Comparison of ENCODE assay signal across 12 mouse cellular contexts in the genomic region with DNA sequence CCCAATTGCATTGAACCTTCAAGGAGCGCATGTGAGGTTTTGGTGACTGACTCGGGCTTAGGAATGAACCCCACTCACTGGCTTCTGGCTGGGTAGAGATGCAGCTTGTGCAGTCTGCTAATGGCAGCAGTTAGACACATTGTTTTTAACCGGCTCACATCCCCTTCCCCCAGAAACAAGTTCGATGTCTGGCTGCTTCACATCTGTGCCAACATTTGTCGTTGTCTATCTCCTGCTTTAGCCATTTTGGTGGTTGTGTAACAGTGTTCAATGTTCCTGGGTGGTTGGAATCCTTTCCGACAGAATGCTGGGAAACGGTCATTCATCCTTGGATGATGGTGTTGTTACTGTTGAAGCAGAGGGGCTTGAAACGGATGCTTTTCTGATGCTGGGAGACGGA.
A peak's percentile ranks its signal among the peaks of the same experiment; 100 is the strongest.
DNase-seq lines count a peak whose midpoint lies in the region; ATAC-seq lines count a peak whose summit lies in the region.
"Had no signal": no experiment of that assay in that cellular context is flagged by ENCODE, and none has a peak within 500 bp of the region (broad histone marks: within the 10 kb centered on the region; RNA-seq: fewer than 3 reads in every experiment).

No protein-coding gene starts in this region.

- no peaks in the 10 kb centered on the region for H3K9me3 ChIP-seq in lung, embryonic 15.5 days
- no peaks in the 10 kb centered on the region for H3K9me3 ChIP-seq in forebrain, embryonic 14.5 days (replicated peaks; ENCODE audit: control insufficient read depth, low read length)
- H3K9me3 ChIP-seq in stomach, embryonic 14.5 days (ENCODE audit: control insufficient read depth, low read depth, low read length): no peaks in the 10 kb centered on the region

- peak; percentile 5 for ATAC-seq in frontal cortex, adult (ENCODE audit: low TSS enrichment)
- ATAC-seq in lung, embryonic 15.5 days (ENCODE audit: borderline replicate concordance, extremely low read depth, low FRiP score, low TSS enrichment): no peak
- no peak for ATAC-seq in forebrain, embryonic 14.5 days
- ATAC-seq in stomach, embryonic 14.5 days (ENCODE audit: insufficient number of reproducible peaks, insufficient read depth, low FRiP score, low read depth): no peak

- WGBS in lung, embryonic 15.5 days: 56% methylated on average over 9 of the region's 9 CpGs
- 72% methylated on average over 9 of the region's 9 CpGs for WGBS in forebrain, embryonic 14.5 days
- 63% methylated on average over 9 of the region's 9 CpGs for WGBS in stomach, embryonic 14.5 days

- H3K4me1 ChIP-seq in lung, embryonic 15.5 days: peaks cover 41% of the 10 kb centered on the region
- H3K4me1 ChIP-seq in forebrain, embryonic 14.5 days (ENCODE audit: control insufficient read depth, insufficient read depth, low read length): peaks cover 13% of the 10 kb centered on the region
- H3K4me1 ChIP-seq in stomach, embryonic 14.5 days (ENCODE audit: control insufficient read depth, insufficient read depth, low read length): peaks cover 44% of the 10 kb centered on the region

- no peak overlapping the region for H3K4me2 ChIP-seq in lung, embryonic 15.5 days
- H3K4me2 ChIP-seq in forebrain, embryonic 14.5 days (ENCODE audit: low read length): no peak overlapping the region
- no peak overlapping the region for H3K4me2 ChIP-seq in stomach, embryonic 14.5 days (replicated peaks; ENCODE audit: low read depth, low read length)
- H3K4me2 ChIP-seq: liver, embryonic 11.5 days had no signal

- no peaks in the 10 kb centered on the region for H3K27me3 ChIP-seq in lung, embryonic 15.5 days
- no peaks in the 10 kb centered on the region for H3K27me3 ChIP-seq in forebrain, embryonic 14.5 days (replicated peaks; ENCODE audit: control insufficient read depth, insufficient read depth, low read length)
- no peaks in the 10 kb centered on the region for H3K27me3 ChIP-seq in stomach, embryonic 14.5 days (ENCODE audit: control insufficient read depth, insufficient read depth, low read length)
- H3K27me3 ChIP-seq: Patski had no signal

- no peak overlapping the region for H3K4me3 ChIP-seq in lung, embryonic 15.5 days
- no peak overlapping the region for H3K4me3 ChIP-seq in forebrain, embryonic 14.5 days (ENCODE audit: low read depth, low read length)
- no peak overlapping the region for H3K4me3 ChIP-seq in stomach, embryonic 14.5 days (ENCODE audit: low read depth, low read length)

- H3K27ac ChIP-seq in lung, embryonic 15.5 days: peak overlapping the region; percentile 16; the same call in 1 of the 2 replicates
- H3K27ac ChIP-seq in forebrain, embryonic 14.5 days (ENCODE audit: low read depth, low read length): peak overlapping the region; percentile 21; the same call in 1 of the 2 replicates
- H3K27ac ChIP-seq in stomach, embryonic 14.5 days (ENCODE audit: low read length): peak overlapping the region; percentile 48; the same call in 1 of the 2 replicates

- DNase-seq in frontal cortex, adult 2 months (ENCODE audit: extremely low spot score in 1 of 2, low spot score in 1 of 2): no peak
- DNase-seq in lung, postnatal 25 days (ENCODE audit: low spot score): no peak
- no peak for DNase-seq in forebrain, embryonic 14.5 days (ENCODE audit: low spot score)
- DNase-seq in cerebellum, adult 11 months: no peak
- no peak for DNase-seq in embryo, embryonic 9.5 days (ENCODE audit: extremely low spot score)
- DNase-seq: cerebellum, adult 9-10 months; spleen, adult 18-20 months had no signal

- H3K9ac ChIP-seq in lung, embryonic 15.5 days: no peak overlapping the region
- 0 out of 2 replicates have a peak overlapping the region, but pooled peaks have one; percentile 21 for H3K9ac ChIP-seq in forebrain, embryonic 14.5 days (ENCODE audit: low read length)
- no peak overlapping the region for H3K9ac ChIP-seq in stomach, embryonic 14.5 days (replicated peaks; ENCODE audit: low read depth, low read length)

- no peaks in the 10 kb centered on the region for H3K36me3 ChIP-seq in lung, embryonic 15.5 days
- H3K36me3 ChIP-seq in forebrain, embryonic 14.5 days (ENCODE audit: control insufficient read depth, insufficient read depth, low read length): no peaks in the 10 kb centered on the region
- H3K36me3 ChIP-seq in stomach, embryonic 14.5 days (ENCODE audit: control insufficient read depth, insufficient read depth, low read length): no peaks in the 10 kb centered on the region
